Mouse (Mus musculus) monocyte, adult 5-6 weeks (primary cell): ENCODE measurements around the gene Lmtk3. TPM values are rescaled to one million over a fixed set of nuclear protein-coding genes. Genes with fewer than 3 reads are reported as not detected.
A peak's percentile ranks its signal among the peaks of the same experiment; 100 is the strongest.

Experiments used
- ATAC-seq: fragments of 153-309, 156-312 bp; replicated peaks from 2 replicates; pipeline ENCODE4 v1.8.0; 2017; ENCODE audit warnings: mild to moderate bottlenecking; ENCODE audit not compliant: low TSS enrichment, insufficient number of reproducible peaks, severe bottlenecking, poor library complexity, low FRiP score
- total RNA-seq: library from RNA; stranded (forward); fragments of 200-1000, 200-491, 200-594 nt; gene quantifications from 3 replicates; pipeline ENCODE4 v1.2.3, GENCODE M21; 2017

The Lmtk3 gene
- total RNA-seq, 1 experiment from 2014 or later = not detected

DNA sequence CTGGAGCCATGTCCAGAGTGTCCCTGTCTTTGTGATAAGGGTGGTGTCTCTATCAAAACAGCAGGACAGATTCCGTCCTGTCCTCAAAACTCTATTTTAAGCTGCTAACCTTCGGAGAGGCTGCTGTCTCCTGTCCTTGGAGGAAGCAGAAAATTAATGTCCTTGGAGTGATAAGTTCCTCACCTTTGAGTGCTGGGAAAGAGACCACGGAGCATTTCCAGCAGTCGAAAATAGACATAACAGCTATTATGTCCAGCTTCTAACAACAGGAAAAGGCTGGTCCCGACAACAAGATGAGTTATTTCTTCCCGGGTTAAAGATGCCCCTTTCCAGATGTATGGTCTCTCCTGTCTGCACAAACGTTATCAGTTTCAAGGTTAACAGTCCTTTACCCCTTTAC is 8.3 kb upstream of the Lmtk3 start:
- ATAC-seq = no peak

GRCm38 (mm10) chr7:45779081-45779641 is 4.4 kb upstream of the Lmtk3 start:
- ATAC-seq = peak; percentile 77

- ATAC-seq = no peak
Observed at GRCm38 (mm10) chr7:45782271-45782670, 1.3 kb upstream of the Lmtk3 start.

DNA sequence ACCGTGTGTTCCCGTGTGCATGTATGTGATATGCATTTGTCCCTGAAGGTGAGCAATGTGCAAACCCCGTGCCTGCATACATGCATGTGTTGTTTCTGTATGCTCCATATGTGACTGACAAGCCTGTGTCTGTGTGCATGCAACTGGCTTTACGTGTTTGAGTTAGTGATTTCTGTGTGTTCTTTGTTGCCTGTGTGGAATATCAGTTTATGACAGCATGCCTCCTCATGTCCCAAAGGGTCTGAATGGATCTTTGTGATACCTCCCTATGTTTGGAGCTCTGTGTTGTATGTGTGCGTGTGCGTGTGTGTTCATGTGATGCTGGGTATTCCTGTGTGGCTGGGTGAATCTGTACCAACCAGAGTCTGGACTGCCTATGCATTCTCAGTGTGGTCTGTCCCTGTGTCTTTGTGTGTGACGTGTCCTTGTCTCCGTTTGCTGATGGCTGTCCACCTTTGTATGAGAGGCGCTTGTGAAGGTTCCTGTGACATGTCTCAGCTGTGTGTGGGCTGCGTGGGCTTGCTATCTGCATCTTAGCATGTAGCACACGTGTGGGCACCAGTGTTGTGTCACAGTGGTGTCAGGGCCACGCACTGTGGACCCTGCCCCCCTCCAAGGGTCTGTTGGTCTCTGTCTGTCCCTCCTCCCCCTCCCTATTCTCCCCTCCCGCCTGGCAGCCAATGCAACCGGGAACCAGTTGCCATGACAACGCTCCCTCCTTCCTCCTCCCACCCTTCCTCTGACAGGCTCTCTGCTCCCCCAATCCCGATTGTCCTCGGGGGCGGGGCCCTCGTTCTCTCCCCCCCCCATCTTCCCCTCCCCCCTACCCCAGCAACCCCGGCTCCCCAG is 1.2 kb downstream of the Lmtk3 start, which contains the start of gene Sult2b1:
Gene Sult2b1 (minus strand): TSS at position 146 of the 849 bp plus-strand sequence.
- no peak for ATAC-seq

GRCm38 (mm10) chr7:45785388-45786135 is 2.0 kb downstream of the Lmtk3 start:
- no peak for ATAC-seq

GRCm38 (mm10) chr7:45786136-45786578 is 2.6 kb downstream of the Lmtk3 start:
- no peak for ATAC-seq

DNA sequence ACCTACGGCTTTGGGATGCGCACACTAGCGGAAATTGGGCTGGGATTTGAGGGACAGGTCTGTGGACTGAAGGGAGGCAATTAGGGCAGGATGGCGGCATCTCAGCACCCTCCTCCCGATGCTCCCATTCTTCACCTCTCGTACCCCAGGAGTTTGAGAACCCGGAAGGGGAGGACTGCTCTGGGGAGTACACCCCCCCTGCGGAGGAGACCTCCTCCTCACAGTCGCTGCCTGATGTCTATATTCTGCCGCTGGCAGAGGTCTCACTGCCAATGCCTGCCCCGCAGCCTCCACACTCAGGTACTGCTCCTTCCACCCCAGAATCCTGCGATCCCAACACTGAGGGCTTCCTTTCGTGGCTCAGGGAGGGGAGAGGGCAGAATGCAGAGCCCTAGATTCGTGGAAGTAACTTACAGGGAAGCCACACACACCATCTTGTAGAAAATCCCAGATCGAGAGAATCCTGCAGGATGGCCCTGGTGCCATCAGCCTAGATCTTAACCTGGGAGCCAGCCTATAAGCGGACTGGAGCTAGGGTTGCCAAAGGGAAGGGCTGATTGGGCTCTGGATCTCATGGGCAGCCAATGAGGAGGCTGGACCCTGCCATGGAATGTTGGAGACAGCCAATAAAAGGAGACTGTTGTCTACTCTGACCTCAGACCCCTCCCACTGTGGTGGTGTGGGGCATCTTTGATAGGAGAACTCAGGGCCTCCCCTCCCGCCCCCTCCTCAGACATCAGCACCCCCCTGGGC is 3.3 kb downstream of the Lmtk3 start:
- ATAC-seq = no peak

GRCm38 (mm10) chr7:45787642-45788041 is 4.1 kb downstream of the Lmtk3 start:
- no peak for ATAC-seq

GRCm38 (mm10) chr7:45790721-45791120 is 7.2 kb downstream of the Lmtk3 start:
- no peak for ATAC-seq

- ATAC-seq = no peak
Observed at GRCm38 (mm10) chr7:45791756-45792490, 8.4 kb downstream of the Lmtk3 start.

DNA sequence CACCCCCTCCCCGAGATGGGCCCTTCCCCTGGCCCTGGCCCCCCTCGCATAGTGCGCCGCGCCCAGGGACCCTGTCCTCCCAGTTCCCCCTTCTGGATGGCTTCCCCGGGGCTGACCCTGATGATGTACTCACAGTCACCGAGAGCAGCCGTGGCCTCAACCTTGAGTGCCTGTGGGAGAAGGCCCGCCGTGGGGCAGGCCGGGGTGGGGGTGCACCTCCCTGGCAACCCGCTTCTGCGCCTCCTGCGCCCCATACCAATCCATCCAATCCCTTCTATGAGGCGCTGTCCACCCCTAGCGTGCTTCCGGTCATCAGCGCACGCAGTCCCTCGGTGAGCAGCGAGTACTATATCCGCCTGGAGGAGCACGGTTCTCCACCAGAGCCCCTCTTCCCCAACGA is 9.7 kb downstream of the Lmtk3 start:
- no peak for ATAC-seq

DNA sequence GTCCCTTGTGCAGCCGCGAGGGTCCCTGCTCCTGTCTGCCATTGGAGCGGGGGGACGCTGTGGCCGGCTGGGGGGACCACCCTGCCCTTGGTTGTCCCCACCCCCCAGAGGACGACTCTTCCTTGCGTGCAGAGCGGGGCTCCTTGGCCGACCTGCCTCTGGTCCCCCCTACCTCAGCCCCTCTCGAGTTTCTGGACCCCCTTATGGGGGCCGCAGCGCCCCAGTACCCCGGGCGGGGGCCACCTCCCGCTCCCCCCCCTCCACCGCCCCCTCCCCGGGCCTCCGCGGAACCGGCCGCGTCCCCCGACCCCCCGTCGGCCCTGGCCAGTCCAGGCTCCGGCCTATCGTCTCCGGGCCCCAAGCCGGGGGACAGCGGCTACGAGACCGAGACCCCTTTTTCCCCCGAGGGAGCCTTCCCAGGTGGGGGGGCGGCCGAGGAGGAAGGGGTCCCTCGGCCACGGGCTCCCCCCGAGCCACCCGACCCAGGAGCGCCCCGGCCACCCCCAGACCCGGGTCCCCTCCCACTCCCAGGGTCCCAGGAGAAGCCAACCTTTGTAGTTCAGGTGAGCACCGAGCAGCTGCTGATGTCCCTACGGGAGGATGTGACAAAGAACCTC is 10.5 kb downstream of the Lmtk3 start:
- ATAC-seq = no peak

DNA sequence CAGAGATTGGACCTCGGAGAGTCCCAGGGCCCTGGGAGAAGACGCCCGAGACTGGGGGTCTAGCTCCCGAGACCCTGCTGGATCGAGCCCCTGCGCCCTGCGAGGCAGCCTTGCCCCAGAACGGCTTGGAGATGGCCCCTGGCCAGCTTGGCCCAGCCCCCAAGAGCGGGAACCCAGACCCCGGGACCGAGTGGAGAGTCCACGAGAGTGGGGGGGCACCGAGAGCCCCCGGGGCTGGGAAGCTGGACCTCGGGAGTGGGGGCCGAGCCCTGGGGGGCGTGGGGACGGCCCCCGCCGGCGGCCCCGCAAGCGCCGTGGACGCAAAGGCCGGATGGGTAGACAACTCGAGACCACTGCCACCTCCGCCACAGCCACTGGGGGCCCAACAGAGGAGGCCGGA is 11.4 kb downstream of the Lmtk3 start:
- no peak for ATAC-seq

DNA sequence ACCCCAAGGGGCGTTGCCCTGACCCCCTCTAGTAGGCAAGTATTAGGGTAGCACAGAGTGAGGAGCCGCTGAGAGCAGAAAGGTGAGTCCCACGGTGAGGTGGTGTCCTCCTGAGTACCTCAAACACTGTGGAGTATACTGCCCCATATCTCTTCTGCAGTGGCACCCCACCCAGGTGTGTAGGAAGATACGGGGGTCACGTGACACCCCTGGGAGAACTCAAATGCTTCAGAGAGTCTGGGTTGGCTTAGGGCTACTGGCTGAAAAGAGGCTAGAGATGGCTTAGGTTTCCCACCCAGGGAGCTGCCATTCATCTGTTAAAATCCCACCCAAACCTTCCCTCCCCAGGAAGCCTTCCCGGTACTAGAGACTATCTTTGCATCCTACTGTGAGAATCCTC is 13.4 kb downstream of the Lmtk3 start:
- ATAC-seq = no peak

DNA sequence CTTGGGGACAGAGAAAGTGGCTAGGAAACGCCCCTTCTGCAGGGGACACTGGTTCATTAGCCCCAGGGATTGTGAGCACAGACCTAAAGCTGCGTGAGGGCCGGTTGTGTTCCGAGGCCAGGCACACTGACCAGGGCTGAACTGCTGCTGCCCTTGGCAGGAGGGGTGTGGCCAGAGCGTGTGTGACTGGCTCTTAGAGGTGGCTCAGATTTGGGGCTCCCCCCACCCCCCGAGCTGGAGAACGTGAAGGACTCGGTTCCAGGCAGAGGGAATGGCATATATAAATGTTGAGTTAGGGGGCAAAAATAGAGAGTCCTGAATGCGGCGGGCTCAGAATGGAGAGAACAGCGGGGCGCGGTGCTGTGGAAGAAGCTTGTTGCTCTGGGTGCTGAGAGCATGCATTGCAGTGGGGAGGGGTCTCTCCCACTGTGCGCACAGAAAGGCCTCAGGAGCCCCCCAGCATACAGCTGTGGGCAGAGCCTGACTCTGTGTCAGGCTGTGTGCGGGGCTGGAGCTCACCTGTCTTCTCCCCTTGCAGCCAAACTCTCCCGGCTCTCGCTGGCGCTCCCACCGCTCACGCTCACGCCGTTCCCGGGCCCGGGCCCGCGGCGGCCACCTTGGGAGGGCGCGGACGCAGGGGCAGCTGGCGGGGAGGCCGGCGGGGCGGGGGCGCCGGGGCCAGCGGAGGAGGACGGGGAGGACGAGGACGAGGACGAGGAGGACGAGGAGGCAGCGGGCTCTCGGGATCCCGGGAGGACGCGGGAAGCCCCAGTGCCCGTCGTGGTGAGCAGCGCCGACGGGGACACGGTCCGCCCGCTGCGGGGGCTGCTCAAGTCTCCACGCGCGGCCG is 14.3 kb downstream of the Lmtk3 start:
- no peak for ATAC-seq

GRCm38 (mm10) chr7:45798511-45798836 is 14.9 kb downstream of the Lmtk3 start:
- ATAC-seq = no peak

- ATAC-seq = no peak
Observed at GRCm38 (mm10) chr7:45798931-45799330, 15.4 kb downstream of the Lmtk3 start.
